Mouse (Mus musculus) Patski (cell line): ENCODE results near the gene Mesp1. TPM values are rescaled to one million over a fixed set of nuclear protein-coding genes. Genes with fewer than 3 reads are reported as not detected.
A peak's percentile ranks its signal among the peaks of the same experiment; 100 is the strongest.

ENCODE experiments used
- ATAC-seq: fragments of 100-300 bp; one replicate; pipeline ENCODE4 v1.8.0; 2021
- CTCF ChIA-PET: fragments of 350-600 bp; sonication (Branson Sonifier 250); formaldehyde crosslinking; loops from one replicate; lab custom pipeline; 2022; ENCODE audit warnings: inconsistent platforms; lab: Charles Lee
- POLR2A ChIA-PET: fragments of 350-600 bp; sonication (Branson Sonifier 250); formaldehyde crosslinking; loops from one replicate; lab custom pipeline; 2022; ENCODE audit warnings: antibody characterized with exemption, inconsistent platforms; lab: Charles Lee
- DNase-seq: peaks from one replicate; pipeline ENCODE4 v3.0.0-alpha.2; 2011; ENCODE audit warnings: low read depth, low spot score
- H3K27me3 ChIP-seq: fragments of 371-371 bp; one replicate; pipeline ENCODE4 v1.5.1; 2021
- CTCF ChIP-seq: fragments of 100-300 bp; IDR thresholded peaks from one replicate; pipeline ENCODE4 v1.5.1; 2021
- in situ Hi-C: fragments of 300-500 bp; cut with MboI; formaldehyde crosslinking; loops from 3 replicates; pipeline ENCODE4 v1.11.1; 2018; ENCODE audit warnings: low pct_unique_long_range_greater_than_20kb, mixed read lengths
- polyA plus RNA-seq: library from polyadenylated mRNA; unstranded; gene quantifications from one replicate; pipeline ENCODE4 v1.2.3, GENCODE M21; 2021

Gene Mesp1
- polyA plus RNA-seq, 1 experiment from 2014 or later = not detected

DNA sequence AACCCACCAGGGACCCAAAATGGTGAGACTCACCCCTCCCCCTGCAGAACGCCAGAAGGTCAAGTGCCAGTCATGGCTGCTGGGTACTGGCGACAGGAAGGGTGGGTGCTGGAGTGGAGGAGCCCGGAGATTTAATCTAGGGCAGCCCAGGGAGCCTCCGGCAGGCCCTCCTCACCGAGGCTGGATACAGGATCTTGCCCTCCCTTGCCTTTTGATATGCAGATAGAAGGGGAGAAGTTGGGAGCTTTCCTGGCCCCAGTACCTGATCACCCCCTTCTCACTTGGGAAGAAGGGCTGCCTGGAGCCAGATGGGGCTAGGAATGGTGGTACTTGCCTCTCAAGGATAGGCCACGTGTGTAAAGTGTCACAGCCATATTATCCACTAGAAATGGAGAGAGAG, 24.7 kb upstream of the Mesp1 start:
- TF ChIP-seq CTCF = no peak
- in situ Hi-C loops = no loop called here
- peaks cover 8% of the 10 kb centered on the region for H3K27me3 ChIP-seq
- CTCF ChIA-PET = no interaction called here
- no peak for ATAC-seq
- POLR2A ChIA-PET = no interaction called here
- DNase-seq = no peak

DNA sequence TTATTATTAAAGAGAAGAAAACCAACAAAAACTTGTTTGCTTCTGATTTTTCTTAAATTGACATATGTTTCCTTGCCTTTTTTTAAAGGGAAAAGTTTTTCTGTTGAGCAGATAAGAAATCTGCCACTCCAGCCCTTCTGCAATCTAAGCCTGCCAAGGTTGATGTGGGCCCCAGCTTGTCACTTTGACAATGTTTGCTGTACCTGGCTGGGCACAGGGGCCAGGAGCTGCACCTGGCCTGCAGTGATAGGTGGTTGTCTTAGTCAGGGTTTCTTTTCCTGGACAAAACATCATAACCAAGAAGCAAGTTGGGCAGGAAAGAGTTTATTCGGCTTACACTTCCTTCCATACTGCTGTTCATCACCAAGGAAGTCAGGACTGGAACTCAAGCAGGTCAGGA, 19.8 kb upstream of the Mesp1 start:
- ChIA-PET POLR2A (interaction anchor here (0.6 kb wide), 1 partner anchor 10 kb away, joined by 3 read pairs; no protein-coding TSS in a partner anchor), CTCF (no interaction called here)
- no peak for TF ChIP-seq CTCF
- ATAC-seq (no peak), DNase-seq (no peak)
- in situ Hi-C loops = no loop called here
- peaks cover 7% of the 10 kb centered on the region for H3K27me3 ChIP-seq

DNA sequence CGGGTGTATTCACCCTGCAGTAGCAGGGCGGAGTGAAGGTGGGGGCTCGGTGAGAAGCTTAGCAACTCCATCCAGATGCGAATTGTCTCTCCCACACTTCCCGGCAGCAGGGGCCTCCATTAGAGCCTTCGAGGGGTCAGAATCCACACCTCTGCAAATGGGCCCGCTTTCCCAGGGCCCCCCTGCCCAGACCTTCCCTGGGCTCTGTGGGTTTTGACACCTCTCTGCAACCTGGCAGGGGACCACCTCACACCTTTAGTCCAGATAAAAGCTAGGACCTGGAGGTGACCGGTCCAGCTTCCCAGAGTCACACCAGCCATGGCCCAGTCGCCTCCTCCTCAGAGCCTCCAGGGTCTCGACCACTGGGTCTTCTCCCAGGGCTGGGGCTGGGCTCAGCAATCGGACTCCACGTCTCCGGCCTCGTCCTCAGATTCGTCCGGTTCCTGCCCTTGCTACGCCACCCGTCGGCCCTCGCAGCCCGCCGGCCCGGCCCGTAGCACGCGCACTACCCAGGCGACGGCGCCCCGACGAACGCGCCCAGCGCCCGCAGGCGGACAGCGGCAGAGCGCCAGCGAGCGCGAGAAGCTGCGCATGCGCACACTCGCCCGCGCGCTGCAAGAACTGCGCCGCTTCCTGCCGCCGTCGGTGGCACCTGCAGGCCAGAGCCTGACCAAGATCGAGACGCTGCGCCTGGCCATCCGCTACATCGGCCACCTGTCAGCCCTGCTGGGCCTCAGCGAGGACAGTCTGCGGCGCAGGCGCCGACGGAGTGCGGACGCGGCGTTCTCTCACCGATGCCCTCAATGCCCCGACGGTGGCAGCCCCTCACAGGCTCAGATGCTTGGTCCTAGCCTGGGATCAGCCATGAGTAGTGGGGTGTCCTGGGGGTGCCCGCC, 17.3 kb upstream of the Mesp1 start, which contains the start of gene Mesp2:
TSS of gene Mesp2 (plus strand) at position 117 of the 896 bp plus-strand sequence.
- H3K27me3 ChIP-seq = peaks cover 5% of the 10 kb centered on the region
- ChIA-PET POLR2A (no interaction called here), CTCF (interaction anchor here (0.9 to 1.6 kb wide), 2 partner anchors 10 to 12 kb away, joined by 3 read pairs; no protein-coding TSS in a partner anchor)
- in situ Hi-C loops = no loop called here
- TF ChIP-seq CTCF = no peak
- ATAC-seq = no peak
- no peak for DNase-seq

DNA sequence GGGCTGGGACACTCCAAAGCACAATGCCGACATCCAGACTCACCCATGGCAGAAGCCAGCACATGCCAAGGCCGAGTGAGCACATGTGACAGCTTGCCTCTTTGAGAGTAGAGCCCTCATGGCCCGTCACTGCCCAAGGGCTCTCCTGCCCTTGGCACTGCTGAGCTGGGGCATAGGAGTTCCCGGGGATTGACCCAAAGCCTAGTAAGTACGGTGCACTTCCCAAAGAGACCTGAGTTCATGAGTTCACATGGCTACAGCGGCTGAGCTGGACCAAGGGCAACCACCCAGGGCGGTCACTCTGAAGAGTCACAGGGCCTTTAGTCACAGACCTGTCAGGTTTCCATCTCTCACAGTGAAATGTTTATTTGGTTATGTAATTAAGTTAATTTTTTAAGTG, 15.0 kb upstream of the Mesp1 start:
- in situ Hi-C loops = no loop called here
- H3K27me3 ChIP-seq = peaks cover 5% of the 10 kb centered on the region
- POLR2A ChIA-PET = no interaction called here
- TF ChIP-seq CTCF = no peak
- ATAC-seq (no peak), DNase-seq (no peak)
- CTCF ChIA-PET = interaction anchor here (1.6 kb wide), 1 partner anchor 96 kb away, joined by 3 read pairs; no protein-coding TSS in a partner anchor

DNA sequence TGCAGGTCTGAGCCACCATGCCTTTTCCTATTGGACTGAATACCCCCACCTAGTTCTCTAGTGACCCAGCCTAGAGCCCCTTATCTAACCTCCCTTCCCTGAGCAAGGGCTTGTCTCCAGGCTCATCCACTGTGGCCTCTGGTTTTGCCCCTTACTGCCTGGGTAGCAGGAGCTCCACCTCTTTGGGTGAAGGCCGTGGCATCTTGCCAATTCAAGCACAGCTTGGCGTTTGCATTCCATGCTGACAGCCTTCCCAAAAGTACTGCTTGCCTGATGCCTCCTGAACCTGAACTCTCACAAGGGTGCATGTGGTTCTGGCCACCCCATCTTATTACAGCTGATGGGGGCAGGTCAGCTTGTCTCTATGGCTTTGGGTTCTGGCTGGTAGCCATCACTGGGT, 10.3 kb upstream of the Mesp1 start:
- no peak for ATAC-seq
- ChIA-PET CTCF (interaction anchor here (0.9 to 2.4 kb wide), 3 partner anchors 12 to 103 kb away, joined by 4 to 9 read pairs (median 4); no protein-coding TSS in a partner anchor), POLR2A (interaction anchor here (0.5 kb wide), 1 partner anchor 210 kb away, joined by 4 read pairs; no protein-coding TSS in a partner anchor)
- in situ Hi-C loops = no loop called here
- TF ChIP-seq CTCF = no peak
- DNase-seq = no peak
- H3K27me3 ChIP-seq = no peaks in the 10 kb centered on the region

DNA sequence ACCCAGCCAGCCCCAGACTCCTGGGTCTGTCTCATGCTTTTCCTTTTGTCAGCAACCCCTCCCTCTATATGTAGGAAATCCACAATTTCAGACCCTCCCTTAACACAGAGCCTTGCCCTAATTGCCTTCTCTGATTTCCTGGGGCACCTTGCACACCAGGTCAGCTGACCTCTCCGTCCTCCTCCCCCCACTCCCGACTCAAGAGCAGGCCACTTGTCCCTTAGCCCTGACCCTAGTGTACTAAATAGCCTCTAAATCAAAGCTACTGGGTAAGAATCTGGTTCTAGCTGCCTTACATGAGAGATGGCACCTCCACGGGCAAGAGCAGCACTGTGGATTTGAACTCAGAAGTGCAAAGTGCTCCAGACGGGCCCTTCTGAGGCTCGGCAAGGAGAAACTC, 8.4 kb upstream of the Mesp1 start:
- H3K27me3 ChIP-seq = no peaks in the 10 kb centered on the region
- TF ChIP-seq CTCF = no peak
- DNase-seq (no peak), ATAC-seq (no peak)
- in situ Hi-C loops = no loop called here
- ChIA-PET CTCF (interaction anchor here (2.4 kb wide), 1 partner anchor 10 kb away, joined by 9 read pairs; no protein-coding TSS in a partner anchor), POLR2A (interaction anchor here (0.5 kb wide), 1 partner anchor 148 kb away, joined by 3 read pairs; no protein-coding TSS in a partner anchor)

DNA sequence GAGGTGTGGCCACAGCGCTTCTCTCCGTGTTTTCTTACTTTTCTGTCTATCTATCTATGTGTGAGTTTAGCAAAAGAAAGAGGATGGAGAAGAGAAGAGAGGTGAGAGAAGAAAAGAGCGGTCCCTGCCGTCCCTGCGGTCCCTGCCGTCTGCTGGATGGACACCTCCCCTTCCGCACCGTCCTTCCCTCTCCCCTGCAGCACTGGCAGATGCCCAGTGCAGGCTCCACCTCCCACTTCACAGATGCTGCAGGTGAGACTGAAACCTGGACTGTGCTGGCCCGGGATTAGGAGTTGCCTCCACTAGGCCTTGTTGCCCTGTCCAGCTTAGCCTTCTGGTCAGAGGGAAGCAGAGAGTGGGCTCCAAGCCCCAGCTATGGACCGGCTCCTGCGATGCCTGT, 7.8 kb upstream of the Mesp1 start:
- ATAC-seq = no peak
- in situ Hi-C loops = no loop called here
- DNase-seq = no peak
- H3K27me3 ChIP-seq = no peaks in the 10 kb centered on the region
- POLR2A ChIA-PET = no interaction called here
- TF ChIP-seq CTCF = no peak
- CTCF ChIA-PET = interaction anchor here (1.3 to 1.4 kb wide), 2 partner anchors 9 to 110 kb away, joined by 3 to 5 read pairs; partner anchors contain the start of gene Mesp2

DNA sequence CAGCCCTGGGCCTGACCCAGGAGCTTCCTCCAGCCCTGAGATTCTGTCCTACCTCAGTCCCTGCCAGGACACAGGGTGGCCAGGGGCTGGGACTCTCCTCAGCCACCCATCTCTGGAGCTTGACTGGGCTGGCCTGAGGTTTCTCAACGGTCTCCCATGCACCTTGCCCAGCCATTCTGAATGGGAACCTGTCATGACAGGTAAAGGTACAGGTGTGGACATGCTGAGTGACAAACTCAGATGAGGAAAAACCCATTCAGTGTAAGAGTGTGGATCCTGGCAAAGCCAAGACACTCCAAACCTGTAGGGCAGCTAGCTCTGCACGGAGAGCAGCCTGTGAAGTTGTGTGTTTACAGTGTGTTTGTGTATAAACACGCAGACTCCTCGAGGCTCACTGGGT, 6.7 kb upstream of the Mesp1 start:
- DNase-seq = no peak
- in situ Hi-C loops = no loop called here
- ATAC-seq = no peak
- TF ChIP-seq CTCF = no peak
- H3K27me3 ChIP-seq = no peaks in the 10 kb centered on the region
- ChIA-PET CTCF (interaction anchor here (0.9 to 1.4 kb wide), 3 partner anchors 10 to 113 kb away, joined by 3 to 5 read pairs (median 3); partner anchors contain the start of gene Mesp2), POLR2A (interaction anchor here (1.5 kb wide), 1 partner anchor 99 kb away, joined by 4 read pairs; no protein-coding TSS in a partner anchor)

DNA sequence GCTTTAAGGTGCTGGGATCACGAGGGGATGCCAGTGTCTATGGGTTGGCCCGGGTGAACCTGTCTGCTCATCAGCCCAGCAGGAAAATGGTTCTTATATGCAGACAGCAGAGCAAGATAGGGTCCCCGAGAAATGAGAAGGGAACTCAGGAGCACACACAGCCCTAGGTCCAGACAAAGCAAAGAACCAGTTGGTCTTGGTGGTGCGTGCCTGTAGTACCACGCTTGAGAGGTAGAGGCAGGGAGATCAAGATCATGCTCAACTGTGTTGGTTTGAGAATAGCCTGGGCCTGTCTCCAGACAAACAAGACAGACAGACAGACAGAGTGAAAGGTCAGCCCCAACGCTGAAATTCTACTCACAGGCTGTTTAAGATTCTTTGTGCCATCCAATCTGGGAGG, 5.9 kb upstream of the Mesp1 start:
- in situ Hi-C loops = loop anchor here (5.0 kb wide), 1 partner anchor 108 kb away; no protein-coding TSS in a partner anchor

DNA sequence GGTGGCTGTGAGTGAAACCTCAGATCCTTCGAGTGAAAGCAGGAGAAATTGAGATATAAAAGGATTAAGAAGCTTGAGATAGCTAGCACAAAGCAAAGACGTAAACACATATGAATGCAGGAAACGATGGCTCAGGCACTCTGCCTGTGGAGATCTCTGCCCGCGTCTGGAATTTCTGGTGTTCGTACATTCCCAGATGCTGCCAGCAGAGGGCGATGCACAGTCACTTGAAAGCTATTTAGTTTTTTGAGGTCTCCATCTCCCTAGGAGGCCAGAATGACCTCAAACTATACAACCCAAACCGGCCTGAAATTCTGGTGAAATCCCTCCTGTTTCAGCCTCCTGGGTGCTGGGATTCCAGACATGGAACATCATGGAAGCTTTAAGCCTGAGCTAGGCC, 5.5 kb upstream of the Mesp1 start:
- DNase-seq = peak; percentile 46
- POLR2A ChIA-PET = interaction anchor here (0.7 to 1.5 kb wide), 2 partner anchors 74 to 100 kb away, joined by 3 to 4 read pairs; no protein-coding TSS in a partner anchor
- in situ Hi-C loops = loop anchor here (5.0 kb wide), 1 partner anchor 108 kb away; no protein-coding TSS in a partner anchor
- TF ChIP-seq CTCF = no peak
- H3K27me3 ChIP-seq = no peaks in the 10 kb centered on the region
- CTCF ChIA-PET = interaction anchor here (0.8 to 3.3 kb wide), 7 partner anchors 11 to 114 kb away, joined by 3 to 19 read pairs (median 3); partner anchors contain the start of gene Mesp2
- ATAC-seq = peak; percentile 51

More for the DNA sequence above, 5.9 kb upstream of the Mesp1 start:
- no peak for ATAC-seq
- no peaks in the 10 kb centered on the region for H3K27me3 ChIP-seq
- POLR2A ChIA-PET = interaction anchor here (0.7 to 1.5 kb wide), 2 partner anchors 74 to 100 kb away, joined by 3 to 4 read pairs; no protein-coding TSS in a partner anchor
- CTCF ChIA-PET = interaction anchor here (0.8 to 3.3 kb wide), 7 partner anchors 11 to 114 kb away, joined by 3 to 19 read pairs (median 3); partner anchors contain the start of gene Mesp2
- no peak for DNase-seq
- no peak for TF ChIP-seq CTCF
